Comparison of ENCODE assay signal across 14 mouse cellular contexts in the genomic region with DNA sequence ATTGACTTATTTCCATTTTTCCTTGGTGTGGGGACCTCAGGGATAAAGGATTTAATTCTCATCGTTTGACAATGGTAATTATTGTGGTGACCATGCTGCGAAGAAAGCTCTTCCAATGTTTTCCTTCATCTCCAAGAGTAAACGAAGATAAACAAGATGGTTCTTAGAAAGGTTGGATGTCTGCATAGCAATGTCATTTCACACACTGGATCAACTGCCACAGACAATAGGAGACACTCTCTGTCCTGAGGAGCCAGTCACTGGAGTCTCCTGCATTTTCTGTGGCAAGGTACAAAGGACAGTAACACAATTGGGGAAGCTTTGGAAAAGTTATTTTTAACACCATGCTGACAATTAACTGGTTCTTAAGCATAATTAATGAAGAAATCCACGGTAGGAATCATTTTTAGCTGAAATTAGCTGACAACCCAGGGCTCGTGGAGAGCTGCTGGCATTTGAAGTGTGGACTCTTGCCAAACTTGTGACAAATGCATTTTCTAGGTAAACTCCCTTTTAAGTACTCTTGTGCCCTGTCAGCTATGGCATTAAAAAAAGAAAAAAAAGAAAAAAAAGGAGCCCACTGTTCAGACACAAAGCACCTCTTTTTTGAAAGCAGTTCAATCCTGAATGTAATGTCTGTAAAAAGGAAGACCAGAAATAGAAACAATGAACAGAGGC.
A peak's percentile ranks its signal among the peaks of the same experiment; 100 is the strongest.
DNase-seq lines count a peak whose midpoint lies in the region; ATAC-seq and TF ChIP-seq lines count a peak whose summit lies in the region.
"Had no signal": no experiment of that assay in that cellular context is flagged by ENCODE, and none has a peak within 500 bp of the region (broad histone marks: within the 10 kb centered on the region; RNA-seq: fewer than 3 reads in every experiment).

No protein-coding gene starts in this region.

- H3K4me3 ChIP-seq in layer of hippocampus, adult 2 months, result no peak overlapping the region; the same call in 1 of the 2 replicates
- no peak overlapping the region for H3K4me3 ChIP-seq in forebrain, embryonic 12.5 days (replicated peaks)
- H3K4me3 ChIP-seq in hindbrain, embryonic 16.5 days (ENCODE audit: low read length), result no peak overlapping the region
- H3K4me3 ChIP-seq: embryonic facial prominence, embryonic 15.5 days had no signal

- DNase-seq in layer of hippocampus, adult 2 months (ENCODE audit: low spot score in 2 of 2), result no peak
- no peak for DNase-seq in layer of hippocampus, adult 18-20 months (ENCODE audit: low spot score in 2 of 2)
- DNase-seq in brain, adult 2 months (ENCODE audit: low read depth, low spot score), result peak; percentile 30
- DNase-seq in c-Kit-positive CD71-positive TER-119-positive erythroid progenitor cells, embryonic 14.5 days (ENCODE audit: low spot score), result no peak
- no peak for DNase-seq in adrenal gland, postnatal 4 days (ENCODE audit: low spot score in 2 of 2)
- DNase-seq in left cerebral cortex, postnatal 14 days (ENCODE audit: low spot score in 2 of 2), result no peak
- DNase-seq: cerebellum, adult 9-11 months; lung, adult 18-20 months had no signal

- peaks cover 6% of the 10 kb centered on the region; the same call in 1 of the 2 replicates for H3K4me1 ChIP-seq in forebrain, embryonic 12.5 days
- H3K4me1 ChIP-seq in hindbrain, embryonic 16.5 days (ENCODE audit: control insufficient read depth, insufficient read depth, low read depth, low read length), result peaks cover 3% of the 10 kb centered on the region; the same call in 1 of the 2 replicates
- H3K4me1 ChIP-seq: embryonic facial prominence, embryonic 15.5 days had no signal

- 29% methylated on average over 5 of the region's 5 CpGs for WGBS in forebrain, embryonic 12.5 days
- WGBS in hindbrain, embryonic 16.5 days, result 32% methylated on average over 5 of the region's 5 CpGs

- H3K9ac ChIP-seq in forebrain, embryonic 12.5 days, result no peak overlapping the region
- H3K9ac ChIP-seq in hindbrain, embryonic 16.5 days (ENCODE audit: low read depth, low read length), result no peak overlapping the region
- H3K9ac ChIP-seq: embryonic facial prominence, embryonic 15.5 days had no signal

- no peaks in the 10 kb centered on the region for H3K36me3 ChIP-seq in forebrain, embryonic 12.5 days (replicated peaks)
- no peaks in the 10 kb centered on the region for H3K36me3 ChIP-seq in hindbrain, embryonic 16.5 days (ENCODE audit: control insufficient read depth, insufficient read depth, low read length)
- H3K36me3 ChIP-seq: embryonic facial prominence, embryonic 15.5 days; G1E had no signal

- H3K9me3 ChIP-seq in forebrain, embryonic 12.5 days, result no peaks in the 10 kb centered on the region
- H3K9me3 ChIP-seq in hindbrain, embryonic 16.5 days (ENCODE audit: control insufficient read depth, low read length), result no peaks in the 10 kb centered on the region
- H3K9me3 ChIP-seq: embryonic facial prominence, embryonic 15.5 days; G1E had no signal

- H3K27me3 ChIP-seq in forebrain, embryonic 12.5 days, result no peaks in the 10 kb centered on the region
- no peaks in the 10 kb centered on the region for H3K27me3 ChIP-seq in hindbrain, embryonic 16.5 days (replicated peaks; ENCODE audit: control insufficient read depth, insufficient read depth, low read length)
- H3K27me3 ChIP-seq: embryonic facial prominence, embryonic 15.5 days had no signal

- peak; percentile 70; the same call in 1 of the 2 replicates for ATAC-seq in forebrain, embryonic 12.5 days (ENCODE audit: low FRiP score)
- no peak for ATAC-seq in hindbrain, embryonic 16.5 days
- ATAC-seq: inflammation-experienced regulatory T-cells, adult 6 months had no signal

- H3K27ac ChIP-seq in layer of hippocampus, adult 2 months, result peak overlapping the region; percentile 85
- peak overlapping the region; percentile 42; the same call in 1 of the 2 replicates for H3K27ac ChIP-seq in forebrain, embryonic 12.5 days
- peak overlapping the region; percentile 10; the same call in 1 of the 2 replicates for H3K27ac ChIP-seq in hindbrain, embryonic 16.5 days (ENCODE audit: low read depth, low read length)
- H3K27ac ChIP-seq: embryonic facial prominence, embryonic 15.5 days; macrophage had no signal

- H3K4me2 ChIP-seq in forebrain, embryonic 12.5 days, result peak overlapping the region; percentile 15; the same call in 1 of the 2 replicates
- H3K4me2 ChIP-seq in hindbrain, embryonic 16.5 days (ENCODE audit: low read length), result peak overlapping the region; percentile 36
- H3K4me2 ChIP-seq: embryonic facial prominence, embryonic 15.5 days had no signal

- intact Hi-C loops in left cerebral cortex, postnatal 14 days (cut with DNase I), result no loop called here

- TF ChIP-seq CTCF in layer of hippocampus, adult 2 months (conservative IDR thresholded peaks at IDR 0.05), result no peak

Comparison
In these comparisons a context has a peak if more than half of its experiments do, and no peak if none do; other contexts are left out.
1. H3K27ac ChIP-seq: peak in every context shown above with its lines; median percentile 85 in layer of hippocampus, adult 2 months; 42 in forebrain, embryonic 12.5 days; 10 in hindbrain, embryonic 16.5 days.